In genomic region chr15:79075658-79076365, GRCm38 (mm10) we compare ENCODE assay signal across 8 mouse cellular contexts. TPM values are rescaled to one million over a fixed set of nuclear protein-coding genes. Genes with fewer than 3 reads are reported as not detected.
DNase-seq lines count a peak whose midpoint lies in the region; ATAC-seq and TF ChIP-seq lines count a peak whose summit lies in the region.

No protein-coding gene starts in this region.

- ATAC-seq in heart, embryonic 14.5 days (ENCODE audit: insufficient number of reproducible peaks, insufficient read depth, low FRiP score, low read depth): no peak
- ATAC-seq in G1E (ENCODE audit: extremely low read depth, insufficient number of reproducible peaks, low FRiP score, poor library complexity, severe bottlenecking): no peak
- ATAC-seq in heart, embryonic 16.5 days (replicated peaks; ENCODE audit: extremely low read depth, insufficient read depth, low FRiP score): no peak

- intact Hi-C loops in left cerebral cortex, postnatal 4 days (cut with DNase I): no loop called here

- peaks cover 35% of the 10 kb centered on the region for H3K79me2 ChIP-seq in macrophage (ENCODE audit: inconsistent target)

- TF ChIP-seq CTCF in G1E (IDR thresholded peaks at IDR 0.05; ENCODE audit: low read depth, low read length): no peak

- peak overlapping the region; percentile 94 for H3K9ac ChIP-seq in heart, embryonic 14.5 days (ENCODE audit: low read length)
- H3K9ac ChIP-seq in heart, embryonic 16.5 days (ENCODE audit: low read length): peak overlapping the region; percentile 94

- no peak for DNase-seq in heart, adult 18-20 months
- DNase-seq in G1E (ENCODE audit: low spot score): peak; percentile 23
- no peak for DNase-seq in cerebellum, postnatal 4 days (ENCODE audit: low spot score in 2 of 2)
- DNase-seq in ovary, postnatal 10 days (ENCODE audit: low spot score): no peak
- no peak for DNase-seq in left cerebral cortex, postnatal 4 days

- H3K27ac ChIP-seq in heart, embryonic 14.5 days (replicated peaks in 1 of 2; ENCODE audit: control insufficient read depth in 1 of 2, insufficient read depth in 1 of 2, low read depth in 2 of 2, low read length in 2 of 2): peak overlapping the region in 1 of 2 experiments; percentile 83; a peak in 1 of 4 replicates
- no peak overlapping the region for H3K27ac ChIP-seq in heart, embryonic 16.5 days (ENCODE audit: low read length)
- peak overlapping the region; percentile 34 for H3K27ac ChIP-seq in macrophage

- no peaks in the 10 kb centered on the region for H3K27me3 ChIP-seq in heart, embryonic 14.5 days (ENCODE audit: control insufficient read depth, insufficient read depth, low read length)
- H3K27me3 ChIP-seq in G1E (ENCODE audit: insufficient read depth, low read length): no peaks in the 10 kb centered on the region
- H3K27me3 ChIP-seq in heart, embryonic 16.5 days (ENCODE audit: control insufficient read depth, insufficient read depth, low read length): no peaks in the 10 kb centered on the region

- H3K36me3 ChIP-seq in heart, embryonic 14.5 days (ENCODE audit: control insufficient read depth, insufficient read depth, low read length): peaks cover 46% of the 10 kb centered on the region
- H3K36me3 ChIP-seq in G1E (replicated peaks): peaks cover 48% of the 10 kb centered on the region
- H3K36me3 ChIP-seq in heart, embryonic 16.5 days (ENCODE audit: control insufficient read depth, insufficient read depth): peaks cover 36% of the 10 kb centered on the region
- H3K36me3 ChIP-seq in macrophage (ENCODE audit: inconsistent target): peaks cover 40% of the 10 kb centered on the region

- peak overlapping the region; percentile 94 for H3K4me3 ChIP-seq in heart, embryonic 14.5 days (ENCODE audit: control insufficient read depth in 1 of 2, insufficient read depth in 1 of 2, low read depth in 1 of 2, low read length in 2 of 2)
- peak overlapping the region; percentile 93 for H3K4me3 ChIP-seq in G1E (ENCODE audit: low read depth, low read length)
- H3K4me3 ChIP-seq in heart, embryonic 16.5 days (ENCODE audit: low read length): peak overlapping the region; percentile 98
- peak overlapping the region; percentile 94 for H3K4me3 ChIP-seq in macrophage (ENCODE audit: inconsistent target)

- no peaks in the 10 kb centered on the region for H3K9me3 ChIP-seq in heart, embryonic 14.5 days (ENCODE audit: control insufficient read depth, low read length)
- H3K9me3 ChIP-seq in G1E (replicated peaks): no peaks in the 10 kb centered on the region
- H3K9me3 ChIP-seq in heart, embryonic 16.5 days (replicated peaks; ENCODE audit: control insufficient read depth, low read length): no peaks in the 10 kb centered on the region

- H3K4me2 ChIP-seq in heart, embryonic 14.5 days (ENCODE audit: low read length): peak overlapping the region; percentile 93
- peak overlapping the region; percentile 96 for H3K4me2 ChIP-seq in heart, embryonic 16.5 days (ENCODE audit: low read depth, low read length)

- H3K4me1 ChIP-seq in heart, embryonic 14.5 days (ENCODE audit: control insufficient read depth in 2 of 2, insufficient read depth in 2 of 2, low read length in 2 of 2): peaks cover 9 to 10% of the 10 kb centered on the region in 2 experiments
- peaks cover 39% of the 10 kb centered on the region for H3K4me1 ChIP-seq in G1E (ENCODE audit: insufficient read depth, low read depth, low read length)
- peaks cover 15% of the 10 kb centered on the region for H3K4me1 ChIP-seq in heart, embryonic 16.5 days (ENCODE audit: control insufficient read depth, insufficient read depth, low read length)

- 34% methylated on average over 15 of the region's 15 CpGs for WGBS in heart, embryonic 14.5 days
- WGBS in heart, embryonic 16.5 days: 30% methylated on average over 15 of the region's 15 CpGs
- 33% methylated on average over 15 of the region's 15 CpGs for WGBS in macrophage (ENCODE audit: missing documents)

RNA-seq across cellular contexts. Expression of gene Eif3l, which starts 0.8 kb away (rescaled TPM):
- polyA plus RNA-seq in heart, embryonic 14.5 days (2014; fragmentation: Nextera tagmentation; extraction: Ambion mirVana): 144 and 153 TPM in 2 replicates
- 10 to 100 TPM; 70.4 to 73.8 TPM for total RNA-seq in heart, adult 18-20 months (2021)
- total RNA-seq in G1E (2014; fragmentation: Nextera tagmentation) (134 and 145 TPM in 2 replicates), G1E (2017) (261 and 285 TPM in 2 replicates)
- polyA plus RNA-seq in G1E (2012) (20.8 and 30.9 TPM in 2 replicates), macrophage (2018) (92.1 to 130 TPM (median 96.7 TPM) in 3 replicates)
- polyA plus RNA-seq in heart, embryonic 16.5 days (2015; fragmentation: Nextera tagmentation; extraction: Ambion mirVana): 151 and 161 TPM in 2 replicates
- total RNA-seq in macrophage (2018; cell fraction: chromatin; rRNA removed): 10 to 100 TPM; 16.3 to 78.6 (median 48.6) TPM
- 10 to 100 TPM; 52.0 to 93.5 (median 68.5) TPM for total RNA-seq in macrophage (2018; cell fraction: cytosol; rRNA removed)
- 10 to 100 TPM; 20.9 to 85.9 (median 40.6) TPM for total RNA-seq in macrophage (2018; cell fraction: nucleus; rRNA removed)
- total RNA-seq in left cerebral cortex, postnatal 4 days (2021): 100 to 1,000 TPM; 116 to 122 TPM

RNA-seq across cellular contexts. Expression of gene Ankrd54, which starts 13.1 kb away (rescaled TPM):
- polyA plus RNA-seq in heart, embryonic 14.5 days (2014; fragmentation: Nextera tagmentation; extraction: Ambion mirVana): 20.2 and 23.0 TPM in 2 replicates
- 1 to 10 TPM; 7.2 to 8.6 TPM for total RNA-seq in heart, adult 18-20 months (2021)
- 15.7 and 23.7 TPM in 2 replicates for total RNA-seq in G1E (2014; fragmentation: Nextera tagmentation)
- 15.8 and 19.0 TPM in 2 replicates for total RNA-seq in G1E (2017)
- 37.8 and 51.9 TPM in 2 replicates for polyA plus RNA-seq in G1E (2012)
- 28.4 and 28.5 TPM in 2 replicates for polyA plus RNA-seq in heart, embryonic 16.5 days (2015; fragmentation: Nextera tagmentation; extraction: Ambion mirVana)
- total RNA-seq in macrophage (2018; cell fraction: chromatin; rRNA removed): 10 to 100 TPM in 20 of 26 experiments, 1 to 10 TPM in 6; 5.3 to 31.1 (median 19.2) TPM
- total RNA-seq in macrophage (2018; cell fraction: cytosol; rRNA removed): 10 to 100 TPM in 5 of 26 experiments, 1 to 10 TPM in 21; 3.8 to 11.0 (median 8.2) TPM
- total RNA-seq in macrophage (2018; cell fraction: nucleus; rRNA removed): 10 to 100 TPM in 20 of 26 experiments, 1 to 10 TPM in 6; 6.0 to 28.1 (median 13.0) TPM
- polyA plus RNA-seq in macrophage (2018): 3.9 to 9.7 TPM (median 8.3 TPM) in 3 replicates
- total RNA-seq in left cerebral cortex, postnatal 4 days (2021): 10 to 100 TPM; 25.5 to 27.2 TPM

RNA-seq across cellular contexts. Expression of gene Micall1, which starts 32.9 kb away (rescaled TPM):
- polyA plus RNA-seq in heart, embryonic 14.5 days (2014; fragmentation: Nextera tagmentation; extraction: Ambion mirVana): 18.9 and 20.2 TPM in 2 replicates
- 10 to 100 TPM; 38.5 to 44.1 TPM for total RNA-seq in heart, adult 18-20 months (2021)
- total RNA-seq in G1E (2014; fragmentation: Nextera tagmentation) (10.4 and 11.5 TPM in 2 replicates), G1E (2017) (3.7 and 4.5 TPM in 2 replicates)
- polyA plus RNA-seq in G1E (2012) (19.9 and 20.5 TPM in 2 replicates), macrophage (2018) (6.4 to 9.0 TPM (median 7.9 TPM) in 3 replicates)
- polyA plus RNA-seq in heart, embryonic 16.5 days (2015; fragmentation: Nextera tagmentation; extraction: Ambion mirVana): 21.1 and 23.2 TPM in 2 replicates
- 100 to 1,000 TPM in 5 of 26 experiments, 10 to 100 TPM in 21; 18.5 to 245 (median 42.9) TPM for total RNA-seq in macrophage (2018; cell fraction: chromatin; rRNA removed)
- total RNA-seq in macrophage (2018; cell fraction: cytosol; rRNA removed): 10 to 100 TPM in 9 of 26 experiments, 1 to 10 TPM in 17; 3.5 to 16.8 (median 6.6) TPM
- total RNA-seq in macrophage (2018; cell fraction: nucleus; rRNA removed): 10 to 100 TPM in 21 of 26 experiments, 1 to 10 TPM in 5; 5.0 to 54.4 (median 17.9) TPM
- 10 to 100 TPM; 61.5 to 66.6 TPM for total RNA-seq in left cerebral cortex, postnatal 4 days (2021)

RNA-seq across cellular contexts. Expression of gene Galr3, which starts 34.1 kb away (rescaled TPM):
- polyA plus RNA-seq in heart, embryonic 14.5 days (2014; fragmentation: Nextera tagmentation; extraction: Ambion mirVana): not detected in 2 replicates
- not detected for total RNA-seq in heart, adult 18-20 months (2021)
- not detected in 2 replicates for total RNA-seq in G1E (2014; fragmentation: Nextera tagmentation)
- not detected in 2 replicates for total RNA-seq in G1E (2017)
- not detected in 2 replicates for polyA plus RNA-seq in G1E (2012)
- not detected in 2 replicates for polyA plus RNA-seq in heart, embryonic 16.5 days (2015; fragmentation: Nextera tagmentation; extraction: Ambion mirVana)
- total RNA-seq in macrophage (2018; cell fraction: chromatin; rRNA removed): not detected
- total RNA-seq in macrophage (2018; cell fraction: cytosol; rRNA removed): not detected
- not detected for total RNA-seq in macrophage (2018; cell fraction: nucleus; rRNA removed)
- not detected in 3 replicates for polyA plus RNA-seq in macrophage (2018)
- 1 to 10 TPM in 1 of 2 experiments, not detected in 1; 1.0 TPM for total RNA-seq in left cerebral cortex, postnatal 4 days (2021)

RNA-seq across cellular contexts. Expression of gene H1f0, which starts 47.6 kb away (rescaled TPM):
- polyA plus RNA-seq in heart, embryonic 14.5 days (2014; fragmentation: Nextera tagmentation; extraction: Ambion mirVana): 102 and 117 TPM in 2 replicates
- 10 to 100 TPM; 62.5 to 70.0 TPM for total RNA-seq in heart, adult 18-20 months (2021)
- total RNA-seq in G1E (2014; fragmentation: Nextera tagmentation) (not detected in 2 replicates), G1E (2017) (0.16 TPM in 1 of 2 replicates, not detected in the other)
- polyA plus RNA-seq in G1E (2012) (0.03 and 0.05 TPM in 2 replicates), macrophage (2018) (47.1 to 75.1 TPM (median 48.4 TPM) in 3 replicates)
- 301 and 315 TPM in 2 replicates for polyA plus RNA-seq in heart, embryonic 16.5 days (2015; fragmentation: Nextera tagmentation; extraction: Ambion mirVana)
- 10 to 100 TPM in 9 of 26 experiments, 1 to 10 TPM in 17; 1.3 to 34.0 (median 6.4) TPM for total RNA-seq in macrophage (2018; cell fraction: chromatin; rRNA removed)
- 100 to 1,000 TPM in 1 of 26 experiments, 10 to 100 TPM in 25; 33.9 to 115 (median 71.3) TPM for total RNA-seq in macrophage (2018; cell fraction: cytosol; rRNA removed)
- total RNA-seq in macrophage (2018; cell fraction: nucleus; rRNA removed): 10 to 100 TPM in 24 of 26 experiments, 1 to 10 TPM in 2; 8.0 to 98.0 (median 32.0) TPM
- total RNA-seq in left cerebral cortex, postnatal 4 days (2021): 10 to 100 TPM; 84.8 to 94.8 TPM
